Mouse (Mus musculus) embryonic facial prominence, embryonic 10.5 days (tissue): ENCODE measurements around the gene H2-M5. TPM values are rescaled to one million over a fixed set of nuclear protein-coding genes. Genes with fewer than 3 reads are reported as not detected.

Experiments
- DNase-seq: peaks from one replicate; pipeline ENCODE4 v3.0.0-alpha.2; 2017; ENCODE audit warnings: low spot score
- H3K27ac ChIP-seq: fragments of 300-500 bp; sonication (generic); replicated peaks from 2 replicates; pipeline ENCODE4 v1.5.1; 2016; ENCODE audit warnings: mild to moderate bottlenecking
- H3K27me3 ChIP-seq: fragments of 300-500 bp; sonication (generic); replicated peaks from 2 replicates; pipeline ENCODE4 v1.6.1; 2016; ENCODE audit warnings: low read depth, mild to moderate bottlenecking; ENCODE audit not compliant: poor library complexity, severe bottlenecking
- H3K36me3 ChIP-seq: fragments of 300-500 bp; sonication (generic); replicated peaks from 2 replicates; pipeline ENCODE4 v1.6.1; 2016; ENCODE audit warnings: mild to moderate bottlenecking, moderate library complexity
- H3K4me1 ChIP-seq: fragments of 300-500 bp; sonication (generic); 2 replicates; pipeline ENCODE4 v1.6.1; 2016
- H3K4me3 ChIP-seq: fragments of 300-500 bp; sonication (generic); 2 replicates; pipeline ENCODE4 v1.5.1; 2016; ENCODE audit warnings: mild to moderate bottlenecking, moderate library complexity
- H3K9me3 ChIP-seq: fragments of 300-500 bp; sonication (generic); 2 replicates; pipeline ENCODE4 v1.6.1; 2016; ENCODE audit warnings: mild to moderate bottlenecking
- WGBS: fragments of 180-500 bp; shearing (Covaris S2); methylation state at CpG from one replicate; pipeline ENCODE4 v1.1.7; 2016; 5-methylcytosine and 5-hydroxymethylcytosine counted together
- polyA plus RNA-seq: library from polyadenylated mRNA; unstranded; fragments of >200 nt; fragmentation: Nextera tagmentation; extraction: Ambion mirVana; gene quantifications from 2 replicates; pipeline ENCODE4 v1.2.1, GENCODE M21; 2016

The H2-M5 gene
- polyA plus RNA-seq, 1 experiment from 2014 or later, result 0.87 TPM

DNA sequence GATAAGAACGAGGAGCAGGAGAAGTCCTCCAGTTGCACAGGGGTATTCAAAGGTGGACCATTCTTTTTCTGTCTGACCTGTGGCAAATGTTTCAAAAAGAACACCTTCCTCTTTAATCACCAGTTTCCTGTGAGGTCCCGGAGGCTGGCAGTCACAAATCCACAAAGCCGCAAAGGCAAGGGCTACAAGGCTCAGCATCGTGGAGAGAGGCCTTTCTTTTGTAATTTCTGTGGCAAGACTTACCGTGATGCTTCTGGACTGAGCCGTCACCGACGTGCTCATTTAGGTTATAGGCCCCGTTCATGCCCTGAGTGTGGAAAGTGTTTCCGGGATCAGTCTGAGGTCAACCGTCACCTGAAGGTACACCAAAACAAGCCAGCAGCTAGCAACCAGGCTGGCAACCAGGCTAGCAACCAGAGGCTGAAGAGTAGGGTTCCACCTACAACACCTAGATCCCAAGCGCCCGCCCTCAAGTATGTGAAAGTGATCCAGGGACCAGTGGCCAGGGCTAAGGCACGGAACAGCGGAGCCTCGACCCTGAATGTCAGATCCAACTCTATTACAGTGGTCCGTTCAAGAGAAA is 20.2 kb upstream of the H2-M5 start:
- no peaks in the 10 kb centered on the region for H3K27me3 ChIP-seq
- WGBS, result 94% methylated on average over 17 of the region's 17 CpGs

DNA sequence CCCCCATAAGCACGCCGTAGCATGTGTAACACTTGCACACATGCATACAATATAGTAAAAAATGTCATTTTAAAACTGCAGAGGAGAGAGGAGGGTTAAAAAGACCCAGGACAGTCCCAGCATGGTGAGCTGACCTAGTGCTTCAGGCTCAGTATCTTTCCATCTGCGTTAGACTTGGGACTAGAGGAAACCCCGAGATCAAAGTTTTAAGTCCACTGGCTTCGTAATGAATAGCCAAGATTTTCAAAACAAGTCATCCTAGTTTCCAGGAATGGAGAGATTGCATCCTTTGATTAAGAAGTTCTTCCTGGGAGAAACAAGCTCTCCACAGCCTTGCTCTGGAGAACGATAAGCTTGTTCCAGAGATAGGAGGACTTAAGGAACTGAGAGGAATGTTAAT is 18.8 kb upstream of the H2-M5 start:
- Histone ChIP-seq H3K4me3 (no peak overlapping the region), H3K27ac (no peak overlapping the region), H3K36me3 (peaks cover 83% of the 10 kb centered on the region), H3K4me1 (peaks cover 8% of the 10 kb centered on the region), H3K9me3 (no peaks in the 10 kb centered on the region), H3K27me3 (no peaks in the 10 kb centered on the region)
- WGBS, result 92% methylated on average over 6 of the region's 6 CpGs
- no peak for DNase-seq

More for the DNA sequence above, 20.2 kb upstream of the H2-M5 start:
- Histone ChIP-seq H3K4me3 (no peak overlapping the region), H3K9me3 (no peaks in the 10 kb centered on the region), H3K27ac (no peak overlapping the region), H3K36me3 (peaks cover 79% of the 10 kb centered on the region), H3K4me1 (no peaks in the 10 kb centered on the region)
- DNase-seq, result no peak

DNA sequence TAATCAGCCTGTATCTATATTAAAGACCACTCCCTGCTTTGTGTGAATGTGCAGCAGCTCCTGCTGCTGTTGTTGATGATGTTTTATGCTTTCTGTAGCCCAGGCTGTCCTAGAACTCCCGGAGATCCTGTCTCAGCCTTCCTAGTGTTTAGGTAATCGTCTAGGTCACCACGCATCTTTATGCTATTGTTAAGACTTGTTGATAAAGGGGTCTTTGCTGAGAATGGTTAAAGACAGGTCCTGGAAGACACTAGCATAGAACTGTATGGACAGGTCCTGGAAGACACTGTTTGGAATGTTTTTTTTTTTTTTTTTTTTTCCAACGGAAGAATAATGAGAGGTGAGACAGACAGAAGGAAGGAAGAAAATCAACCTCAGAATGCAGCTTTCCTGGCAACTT is 14.0 kb upstream of the H2-M5 start:
- DNase-seq, result no peak
- 55% methylated on average over 4 of the region's 4 CpGs for WGBS
- Histone ChIP-seq H3K27ac (peak overlapping the region; percentile 95), H3K4me1 (peaks cover 15% of the 10 kb centered on the region), H3K9me3 (no peaks in the 10 kb centered on the region), H3K27me3 (no peaks in the 10 kb centered on the region), H3K36me3 (peaks cover 43% of the 10 kb centered on the region), H3K4me3 (peak overlapping the region; percentile 73)

DNA sequence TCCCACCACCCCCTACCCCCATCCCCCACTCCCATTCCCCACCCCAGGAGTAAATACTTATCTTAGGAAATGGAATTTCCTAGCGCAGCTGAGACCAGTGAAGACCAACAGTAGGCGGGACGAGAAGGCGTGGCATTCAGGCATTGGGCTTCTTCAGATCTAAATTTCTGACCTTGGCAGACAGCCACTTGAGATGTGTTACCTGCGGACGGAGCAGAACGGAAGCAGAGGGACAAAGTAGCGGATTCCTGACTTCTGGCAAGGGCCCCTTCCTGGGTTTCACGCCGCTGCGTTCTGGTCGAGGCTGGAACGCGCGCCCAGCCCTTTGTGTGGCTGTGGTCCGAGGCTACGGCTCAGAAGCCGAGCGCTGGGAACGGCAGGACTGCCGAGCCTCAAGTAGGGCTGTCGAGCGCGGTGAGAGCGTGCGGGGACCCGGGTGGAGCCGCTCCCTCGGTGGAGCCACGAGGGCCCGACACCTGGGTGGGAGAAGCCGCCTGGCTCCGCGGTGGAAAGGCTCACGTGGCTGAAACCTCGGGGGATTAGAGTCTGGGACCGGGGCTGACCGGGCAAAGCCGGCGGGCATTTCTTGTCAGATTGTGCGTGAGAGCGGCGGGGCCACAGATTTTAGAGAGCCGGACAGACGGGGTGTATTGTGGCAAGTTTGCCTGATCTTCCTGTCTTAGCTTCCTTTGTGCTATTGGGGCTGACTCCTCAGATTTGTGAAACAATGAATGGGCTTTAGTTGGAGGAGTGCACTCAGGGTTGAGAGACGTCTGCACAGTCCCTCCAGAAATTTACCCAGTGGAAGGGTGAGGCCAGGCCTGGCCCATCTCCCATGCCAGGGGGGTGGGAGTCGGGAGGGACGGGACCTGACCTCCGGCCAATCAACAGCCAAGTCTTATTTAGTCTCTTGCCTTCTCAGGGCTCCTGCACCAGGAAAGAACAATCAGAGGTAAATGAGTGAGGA is 13.3 kb upstream of the H2-M5 start:
- WGBS, result under 1% methylated on average over 49 of the region's 49 CpGs
- Histone ChIP-seq H3K36me3 (peaks cover 36% of the 10 kb centered on the region), H3K27ac (peak overlapping the region; percentile 95)

DNA sequence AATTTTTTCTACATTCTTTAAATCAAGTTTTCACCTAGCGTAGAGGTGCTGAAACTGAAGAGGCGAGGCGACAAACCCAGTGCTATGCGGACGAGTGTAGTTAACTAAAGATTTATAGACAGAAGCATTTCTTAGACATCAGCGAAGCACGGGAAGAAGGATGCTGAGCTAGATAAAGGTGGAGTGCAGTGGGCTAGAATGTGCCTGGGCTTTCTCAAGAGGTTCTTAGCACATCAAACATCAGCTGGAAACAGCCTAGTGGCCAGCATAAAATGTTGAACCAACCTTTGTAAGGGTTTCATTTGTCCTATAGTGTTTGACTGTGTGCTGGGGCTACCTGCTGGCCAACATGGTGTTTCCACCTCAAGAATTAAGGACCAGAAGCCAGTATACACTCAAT is 11.5 kb upstream of the H2-M5 start, which contains the start of gene Zfp57:
Gene Zfp57 (plus strand): TSS at position 301 of the 400 bp plus-strand sequence.
- no peaks in the 10 kb centered on the region for H3K27me3 ChIP-seq
- H3K4me1 ChIP-seq, result peaks cover 18% of the 10 kb centered on the region
- peak within 1 kb of the TSS; percentile 95 for H3K27ac ChIP-seq
- DNase-seq, result no peak
- peak within 1 kb of the TSS; percentile 73 for H3K4me3 ChIP-seq
- H3K36me3 ChIP-seq, result peaks cover 18% of the 10 kb centered on the region
- no peaks in the 10 kb centered on the region for H3K9me3 ChIP-seq
- WGBS, result 95% methylated on average over 7 of the region's 7 CpGs

More for the DNA sequence above, 13.3 kb upstream of the H2-M5 start:
- Histone ChIP-seq H3K4me1 (peaks cover 15% of the 10 kb centered on the region), H3K4me3 (peak overlapping the region; percentile 73), H3K27me3 (no peaks in the 10 kb centered on the region), H3K9me3 (no peaks in the 10 kb centered on the region)
- peak; percentile 84 for DNase-seq

DNA sequence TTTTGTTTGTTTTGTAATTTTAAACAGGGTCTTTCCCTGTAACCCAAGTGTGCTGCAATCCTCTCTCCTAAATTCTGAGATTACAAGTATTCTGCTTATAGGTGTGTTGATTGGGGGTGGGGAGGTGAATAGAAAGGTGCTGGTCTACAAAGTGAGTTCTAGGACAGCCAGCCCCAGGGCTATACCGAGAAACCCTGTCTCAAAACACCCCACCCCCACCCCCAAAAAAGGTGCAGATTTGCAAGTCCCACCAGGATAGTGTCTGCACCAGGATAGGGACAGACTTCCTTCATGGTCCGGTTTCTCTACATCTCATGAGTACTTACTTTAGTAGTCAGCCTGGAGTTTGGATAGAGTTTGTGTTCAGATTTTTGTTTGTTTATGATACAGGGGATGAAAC is 9.1 kb upstream of the H2-M5 start:
- no peak for DNase-seq
- H3K4me3 ChIP-seq, result no peak overlapping the region
- peaks cover 13% of the 10 kb centered on the region for H3K4me1 ChIP-seq
- H3K9me3 ChIP-seq, result no peaks in the 10 kb centered on the region
- H3K27me3 ChIP-seq, result no peaks in the 10 kb centered on the region
- WGBS, result 68% methylated on average over 2 of the region's 2 CpGs
- no peaks in the 10 kb centered on the region for H3K36me3 ChIP-seq
- H3K27ac ChIP-seq, result no peak overlapping the region

DNA sequence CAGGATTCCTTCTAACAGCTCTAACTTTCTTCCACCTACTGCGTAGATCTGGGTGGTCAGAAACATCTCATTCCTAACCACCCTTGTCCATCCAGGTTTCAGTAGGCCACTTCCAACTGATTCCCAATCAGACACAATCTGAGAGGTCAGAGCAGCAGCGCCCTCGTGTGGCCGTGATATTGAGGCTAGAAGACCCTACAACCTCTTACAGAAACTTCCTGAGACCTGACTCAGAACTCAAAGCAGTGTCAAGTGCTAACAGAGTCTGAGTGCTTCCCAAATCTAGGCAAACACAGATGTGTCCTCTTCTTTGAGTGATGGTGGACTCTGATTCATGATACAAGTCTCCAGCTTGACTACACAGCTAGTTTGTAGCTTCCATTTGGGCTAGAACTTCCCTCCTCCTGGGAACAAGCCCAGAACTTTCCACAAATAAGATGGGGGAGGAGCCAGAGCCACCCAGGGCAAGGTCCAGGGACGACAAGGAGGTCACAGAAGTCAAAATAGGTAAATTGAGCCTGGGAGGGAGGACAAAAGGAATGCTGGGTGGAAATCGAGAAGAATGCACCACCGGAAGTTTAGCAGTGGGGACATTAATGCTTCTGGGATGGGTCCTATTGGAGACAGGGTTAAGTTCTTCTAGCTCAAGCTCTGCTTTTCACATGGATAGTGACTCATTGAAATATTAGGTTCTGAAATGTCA is 7.8 kb upstream of the H2-M5 start:
- 24% methylated on average over 7 of the region's 7 CpGs for WGBS
- H3K27ac ChIP-seq, result no peak overlapping the region
- DNase-seq, result peak; percentile 85
- no peak overlapping the region for H3K4me3 ChIP-seq
- H3K36me3 ChIP-seq, result no peaks in the 10 kb centered on the region
- no peaks in the 10 kb centered on the region for H3K9me3 ChIP-seq
- no peaks in the 10 kb centered on the region for H3K27me3 ChIP-seq
- peaks cover 7% of the 10 kb centered on the region for H3K4me1 ChIP-seq

DNA sequence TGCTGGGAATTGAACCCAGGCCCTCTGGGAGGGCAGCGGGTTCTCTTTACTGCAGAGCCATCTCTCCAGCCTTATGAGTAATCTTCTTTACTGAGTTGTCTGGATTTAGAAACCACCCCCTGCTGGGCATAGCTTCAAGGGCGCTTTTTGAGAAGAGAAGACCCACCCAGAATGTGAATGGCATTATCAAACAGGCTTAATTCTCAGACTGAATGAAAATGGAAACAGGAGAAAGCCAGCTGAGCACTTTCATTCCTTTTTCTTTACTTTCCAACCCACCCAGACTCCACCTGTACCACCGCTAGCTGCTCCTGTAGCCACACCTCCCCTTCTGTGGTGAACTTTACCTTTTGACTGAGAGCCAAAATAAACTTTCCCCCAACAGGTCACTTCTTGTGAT is 6.1 kb upstream of the H2-M5 start:
- DNase-seq, result no peak
- Histone ChIP-seq H3K36me3 (no peaks in the 10 kb centered on the region), H3K4me3 (no peak overlapping the region), H3K27ac (no peak overlapping the region), H3K9me3 (no peaks in the 10 kb centered on the region), H3K27me3 (peaks cover 10% of the 10 kb centered on the region), H3K4me1 (peaks cover 3% of the 10 kb centered on the region; the same call in 1 of the 2 replicates)
- 53% methylated on average over 3 of the region's 3 CpGs for WGBS

DNA sequence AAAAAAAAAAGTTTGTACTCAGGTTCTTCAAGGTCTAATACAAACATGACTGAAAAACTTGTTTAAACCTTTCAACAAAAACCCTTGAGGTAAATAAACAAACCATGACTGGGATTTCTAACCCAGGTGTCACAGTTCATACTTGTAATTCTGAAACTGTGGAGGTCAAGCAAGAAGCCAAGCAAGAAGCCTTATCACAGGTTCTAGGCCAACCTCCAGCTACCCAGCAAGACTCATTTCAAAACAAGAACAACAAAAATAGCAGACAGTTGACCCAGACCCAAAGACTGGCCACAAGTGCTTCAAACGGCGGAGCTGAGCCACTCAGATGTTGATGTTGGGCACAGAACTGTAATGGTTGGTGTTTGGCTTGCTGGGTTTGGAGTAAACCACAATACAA is 5.2 kb upstream of the H2-M5 start:
- DNase-seq, result no peak
- peaks cover 17% of the 10 kb centered on the region for H3K27me3 ChIP-seq
- peaks cover 3% of the 10 kb centered on the region; the same call in 1 of the 2 replicates for H3K4me1 ChIP-seq
- WGBS, result 87% methylated on average over 2 of the region's 2 CpGs
- H3K9me3 ChIP-seq, result no peaks in the 10 kb centered on the region
- H3K27ac ChIP-seq, result no peak overlapping the region
- H3K4me3 ChIP-seq, result no peak overlapping the region
- H3K36me3 ChIP-seq, result no peaks in the 10 kb centered on the region

DNA sequence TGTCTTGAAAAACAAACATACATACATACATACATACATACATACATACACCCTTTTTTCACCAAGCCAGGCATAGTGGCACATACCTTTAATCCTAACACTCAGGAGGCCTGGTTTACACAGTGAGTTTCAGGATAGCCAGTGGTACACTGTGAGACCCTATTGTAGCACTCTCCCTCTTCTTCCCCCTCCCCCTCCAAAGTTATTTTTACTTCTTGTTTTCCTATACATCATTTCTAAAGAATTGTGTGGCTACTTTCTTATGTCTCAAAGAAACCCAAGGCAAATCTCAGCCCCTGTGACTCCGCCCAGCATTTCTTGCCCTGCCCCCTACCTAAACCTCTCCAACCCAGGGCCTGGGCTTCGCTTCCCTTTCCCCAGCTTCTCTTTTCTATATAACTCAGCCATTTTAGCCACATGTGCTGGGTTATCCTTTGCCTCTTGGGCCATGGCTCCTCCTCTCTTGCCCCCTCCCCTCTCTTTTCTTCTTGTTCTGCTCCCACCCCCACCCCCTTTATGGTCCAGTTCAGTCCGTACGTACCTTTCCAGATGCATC is 4.5 kb upstream of the H2-M5 start:
- H3K27ac ChIP-seq, result no peak overlapping the region
- H3K27me3 ChIP-seq, result peaks cover 23% of the 10 kb centered on the region
- no peak for DNase-seq
- H3K36me3 ChIP-seq, result no peaks in the 10 kb centered on the region
- WGBS, result 88% methylated on average over 4 of the region's 4 CpGs
- H3K4me1 ChIP-seq, result peaks cover 6% of the 10 kb centered on the region; the same call in 1 of the 2 replicates
- H3K4me3 ChIP-seq, result no peak overlapping the region
- no peaks in the 10 kb centered on the region for H3K9me3 ChIP-seq

DNA sequence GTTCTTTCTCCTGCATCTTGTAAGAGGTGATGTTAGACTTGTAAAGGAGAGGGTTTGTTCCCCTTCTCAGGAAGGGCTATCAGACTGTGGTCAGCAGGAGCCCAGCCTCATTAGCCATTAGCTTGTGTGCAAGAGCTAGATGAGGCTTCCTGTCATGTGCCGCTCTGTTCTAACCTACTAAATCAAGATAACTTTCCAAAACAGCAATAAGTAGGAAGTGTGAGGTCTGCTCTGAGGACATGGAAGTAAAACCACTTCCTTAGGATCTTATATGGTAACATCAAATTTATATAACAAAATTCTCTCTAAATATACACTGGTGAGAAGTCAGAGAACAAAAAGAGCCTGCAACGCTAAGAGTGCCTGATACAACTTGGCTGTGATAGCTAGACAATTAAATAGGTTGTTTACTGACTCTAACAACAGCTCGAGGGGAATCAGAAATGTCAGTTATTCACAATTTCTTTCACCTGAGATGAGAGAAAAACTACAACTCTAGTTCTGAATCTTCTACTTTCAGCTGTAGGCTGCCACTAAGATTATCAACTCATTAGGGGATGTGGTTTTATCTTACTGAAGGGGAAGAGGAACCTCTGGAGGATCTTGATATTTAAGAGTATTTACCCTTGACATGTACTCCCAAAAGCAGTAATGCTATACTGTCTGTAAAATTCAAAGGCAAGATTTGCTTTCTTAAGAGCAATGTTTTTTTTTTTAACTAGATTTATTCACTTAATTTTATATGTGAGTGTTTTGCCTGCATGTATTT is 3.2 kb upstream of the H2-M5 start:
- 80% methylated on average over 3 of the region's 3 CpGs for WGBS
- no peak for DNase-seq
- Histone ChIP-seq H3K9me3 (no peaks in the 10 kb centered on the region), H3K27ac (no peak overlapping the region), H3K4me1 (peaks cover 9% of the 10 kb centered on the region; the same call in 1 of the 2 replicates), H3K27me3 (peaks cover 37% of the 10 kb centered on the region), H3K4me3 (no peak overlapping the region), H3K36me3 (no peaks in the 10 kb centered on the region)
